Comparison of ENCODE assay signal across 30 mouse cellular contexts in the genomic region with DNA sequence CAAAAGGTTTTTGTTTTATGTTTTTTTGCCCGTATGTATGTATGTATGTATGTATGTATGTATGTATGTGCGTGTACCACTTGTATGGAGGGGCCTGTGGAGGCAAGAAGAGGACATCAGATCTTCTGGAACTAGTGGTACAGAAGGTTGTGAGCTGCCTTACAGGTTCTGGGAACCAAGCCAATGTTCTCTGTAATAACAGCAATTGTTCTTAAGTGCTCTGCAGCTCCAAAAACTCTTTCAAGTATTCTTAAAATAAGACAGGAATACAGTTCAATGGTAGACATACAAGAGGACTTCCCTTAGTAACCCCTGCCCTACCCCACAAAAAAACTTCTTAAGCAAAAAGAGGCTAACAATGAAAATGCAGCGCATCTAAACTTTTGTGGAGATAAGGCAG.
DNase-seq lines count a peak whose midpoint lies in the region; ATAC-seq and TF ChIP-seq lines count a peak whose summit lies in the region.
"Had no signal": no experiment of that assay in that cellular context is flagged by ENCODE, and none has a peak within 500 bp of the region (broad histone marks: within the 10 kb centered on the region; RNA-seq: fewer than 3 reads in every experiment).

No protein-coding gene starts in this region.

- H3K9me3 ChIP-seq in kidney, postnatal 0 days (replicated peaks; ENCODE audit: low read length), result no peaks in the 10 kb centered on the region
- H3K9me3 ChIP-seq: G1E; heart, embryonic 15.5 days; hindbrain, embryonic 13.5 days; kidney, embryonic 15.5 days; neural tube, embryonic 13.5 days had no signal

- H3K4me3 ChIP-seq in kidney, postnatal 0 days (replicated peaks; ENCODE audit: low read depth, low read length), result no peak overlapping the region
- H3K4me3 ChIP-seq: gastrocnemius, adult 2 months; heart, embryonic 15.5 days; hindbrain, embryonic 13.5 days; kidney, embryonic 15.5 days; neural tube, embryonic 13.5 days had no signal

- no peak overlapping the region for H3K4me2 ChIP-seq in kidney, postnatal 0 days (ENCODE audit: low read length)
- H3K4me2 ChIP-seq: heart, embryonic 15.5 days; hindbrain, embryonic 13.5 days; kidney, embryonic 15.5 days; midbrain, embryonic 11.5 days; neural tube, embryonic 13.5 days had no signal

- H3K4me1 ChIP-seq in kidney, postnatal 0 days (replicated peaks; ENCODE audit: insufficient read depth, low read length), result no peaks in the 10 kb centered on the region
- H3K4me1 ChIP-seq: hindbrain, embryonic 13.5 days; kidney, embryonic 15.5 days; neural tube, embryonic 13.5 days had no signal

- peaks cover 17% of the 10 kb centered on the region; the same call in 1 of the 2 replicates for H3K36me3 ChIP-seq in kidney, postnatal 0 days (ENCODE audit: insufficient read depth, low read length)

- H3K27ac ChIP-seq in kidney, postnatal 0 days, result no peak overlapping the region
- H3K27ac ChIP-seq: gastrocnemius, adult 2 months; heart, embryonic 15.5 days; hindbrain, embryonic 13.5 days; kidney, embryonic 15.5 days; liver, embryonic 14.5 days; neural tube, embryonic 13.5 days; stomach, postnatal 0 days had no signal

- peak; percentile 27; the same call in 1 of the 2 replicates for ATAC-seq in frontal cortex, adult (ENCODE audit: low TSS enrichment)
- no peak for ATAC-seq in kidney, postnatal 0 days (replicated peaks; ENCODE audit: low FRiP score, low read depth)
- ATAC-seq: forebrain, embryonic 14.5 days; intestine, embryonic 16.5 days; Patski had no signal

- H3K9ac ChIP-seq in kidney, postnatal 0 days (ENCODE audit: low read depth, low read length), result no peak overlapping the region
- H3K9ac ChIP-seq: heart, embryonic 15.5 days; hindbrain, embryonic 13.5 days; kidney, embryonic 15.5 days; liver, embryonic 14.5 days; neural tube, embryonic 13.5 days had no signal

- intact Hi-C loops in left cerebral cortex, postnatal 36 days (cut with DNase I), result no loop called here

- 82% methylated on average over 3 of the region's 3 CpGs for WGBS in kidney, postnatal 0 days

- DNase-seq in frontal cortex, postnatal 14 days (ENCODE audit: low spot score in 2 of 2), result no peak
- DNase-seq in kidney, postnatal 0 days (ENCODE audit: low spot score), result peak; percentile 18
- no peak for DNase-seq in kidney, adult 11 months
- peak; percentile 34 for DNase-seq in lung, postnatal 36 days
- DNase-seq in lung, postnatal 4 days, result no peak
- no peak for DNase-seq in left cerebral cortex, postnatal 36 days (ENCODE audit: low spot score in 2 of 2)
- DNase-seq: adrenal gland, postnatal 25 days; cerebellum, adult 8-10 months; cerebellum, postnatal 25 days; gastrocnemius, adult 2 months; gastrocnemius, postnatal 36 days; heart, postnatal 4 days; kidney, postnatal 36 days; layer of hippocampus, postnatal 36 days; liver; right cerebral cortex, postnatal 4 days; thymus, adult 2 months; thymus, postnatal 4 days had no signal

- no peak for TF ChIP-seq CTCF in kidney, postnatal 0 days (IDR thresholded peaks at IDR 0.05; ENCODE audit: low read depth)

- H3K27me3 ChIP-seq in kidney, postnatal 0 days (ENCODE audit: insufficient read depth, low read length), result no peaks in the 10 kb centered on the region
- H3K27me3 ChIP-seq: heart, embryonic 15.5 days; hindbrain, embryonic 13.5 days; kidney, embryonic 15.5 days; neural tube, embryonic 13.5 days; Patski had no signal

Comparison
In these comparisons a context has a peak if more than half of its experiments do, and no peak if none do; other contexts are left out.
1. DNase-seq: peak in kidney, postnatal 0 days (single experiment) and lung, postnatal 36 days (single experiment); none in frontal cortex, postnatal 14 days (0 of 2), kidney, adult 11 months (single experiment), lung, postnatal 4 days (0 of 2) and left cerebral cortex, postnatal 36 days (0 of 2).